Mouse (Mus musculus) MEL (cell line): Measurements from ENCODE around the gene Tmem87b. TPM values are rescaled to one million over a fixed set of nuclear protein-coding genes. Genes with fewer than 3 reads are reported as not detected.

Experiments used
- DNase-seq: peaks from one replicate; pipeline ENCODE4 v3.0.0; 2011; ENCODE audit warnings: low read depth, low spot score
- H3K27ac ChIP-seq: 2 replicates; pipeline ENCODE4 v1.5.1; 2012; ENCODE audit warnings: low read depth, mild to moderate bottlenecking, control low read depth, low read length, moderate library complexity; ENCODE audit not compliant: control insufficient read depth
- H3K27me3 ChIP-seq, 2 experiments: fragments of 150-350 bp in 1 of 2; sonication (generic) in 1 of 2; 2 replicates each; pipeline ENCODE4 v1.6.1; 2012; ENCODE audit warnings: low read length in 2 of 2, mild to moderate bottlenecking in 2 of 2, improper control_type of control experiment in 1 of 2, moderate library complexity in 1 of 2; ENCODE audit not compliant: insufficient read depth in 2 of 2, control insufficient read depth in 1 of 2
- H3K36me3 ChIP-seq, 2 experiments: 2 replicates each; pipeline ENCODE4 v1.6.1; 2012 to 2014; ENCODE audit warnings: low read length in 2 of 2, improper control_type of control experiment in 1 of 2, inconsistent platforms in 1 of 2, mild to moderate bottlenecking in 1 of 2; ENCODE audit not compliant: insufficient read depth in 2 of 2, control insufficient read depth in 1 of 2
- H3K4me1 ChIP-seq, 2 experiments: fragments of 150-350 bp in 1 of 2; sonication (generic) in 1 of 2; 2 replicates each; pipeline ENCODE4 v1.6.1; 2012; ENCODE audit warnings: low read length in 2 of 2, improper control_type of control experiment in 1 of 2, mild to moderate bottlenecking in 1 of 2; ENCODE audit not compliant: insufficient read depth in 2 of 2, control insufficient read depth in 1 of 2
- H3K4me3 ChIP-seq, 2 experiments: fragments of 150-350 bp in 1 of 2; sonication (generic) in 1 of 2; 2 replicates each; pipeline ENCODE4 v1.5.1; 2012; ENCODE audit warnings: low read depth in 2 of 2, low read length in 2 of 2, mild to moderate bottlenecking in 2 of 2, moderate library complexity in 2 of 2, control low read depth in 1 of 2, improper control_type of control experiment in 1 of 2; ENCODE audit not compliant: control insufficient read depth in 1 of 2, insufficient read depth in 1 of 2
- H3K79me2 ChIP-seq: 2 replicates; pipeline ENCODE4 v1.6.1; 2012; ENCODE audit warnings: mild to moderate bottlenecking, low read length, moderate library complexity; ENCODE audit not compliant: control insufficient read depth, poor library complexity, insufficient read depth
- H3K9ac ChIP-seq: 2 replicates; pipeline ENCODE4 v1.6.1; 2012; ENCODE audit warnings: low read depth, mild to moderate bottlenecking, control low read depth, low read length, moderate library complexity; ENCODE audit not compliant: control insufficient read depth, poor library complexity, severe bottlenecking
- H3K9me3 ChIP-seq: fragments of 150-350 bp; sonication (generic); replicated peaks from 2 replicates; pipeline ENCODE4 v1.6.1; 2012; ENCODE audit warnings: mild to moderate bottlenecking, low read length, improper control_type of control experiment, moderate library complexity; ENCODE audit not compliant: insufficient read depth
- BHLHE40 ChIP-seq: IDR thresholded peaks from 2 replicates; pipeline ENCODE4 v1.6.1; 2012; ENCODE audit warnings: low read depth, mild to moderate bottlenecking, inconsistent platforms, low read length, improper control_type of control experiment, borderline replicate concordance
- CHD2 ChIP-seq: IDR thresholded peaks from 2 replicates; pipeline ENCODE4 v1.6.1; 2011; ENCODE audit warnings: low read length, improper control_type of control experiment
- CTCF ChIP-seq, 3 experiments: IDR thresholded peaks in 2 of 3; conservative IDR thresholded peaks in 1 of 3; 2 replicates each; pipeline ENCODE4 v1.5.1; 2011 to 2012; ENCODE audit warnings: low read length in 3 of 3, low read depth in 2 of 3, mild to moderate bottlenecking in 2 of 3, improper control_type of control experiment in 1 of 3, inconsistent platforms in 1 of 3, mixed read lengths in 1 of 3, moderate library complexity in 1 of 3; ENCODE audit not compliant: control insufficient read depth in 1 of 3, insufficient read depth in 1 of 3, poor library complexity in 1 of 3, severe bottlenecking in 1 of 3
- E2F4 ChIP-seq: IDR thresholded peaks from 2 replicates; pipeline ENCODE4 v1.6.1; 2011; ENCODE audit warnings: low read depth, low read length, improper control_type of control experiment, borderline replicate concordance
- ELF1 ChIP-seq: IDR thresholded peaks from 2 replicates; pipeline ENCODE4 v1.6.1; 2014; ENCODE audit warnings: low read depth, mild to moderate bottlenecking, inconsistent platforms, low read length, improper control_type of control experiment, moderate library complexity
- EP300 ChIP-seq, 2 experiments: IDR thresholded peaks; 2 replicates each; pipeline ENCODE4 v1.6.1; 2011; ENCODE audit warnings: improper control_type of control experiment in 2 of 2, low read length in 2 of 2, low read depth in 1 of 2, mild to moderate bottlenecking in 1 of 2
- ETS1 ChIP-seq: IDR thresholded peaks from 2 replicates; pipeline ENCODE4 v1.6.1; 2012; ENCODE audit warnings: low read depth, mild to moderate bottlenecking, inconsistent platforms, low read length, improper control_type of control experiment, moderate library complexity
- GABPA ChIP-seq: IDR thresholded peaks from 2 replicates; pipeline ENCODE4 v1.6.1; 2012; ENCODE audit warnings: low read depth, mild to moderate bottlenecking, inconsistent platforms, low read length, improper control_type of control experiment, moderate library complexity
- GATA1 ChIP-seq: IDR thresholded peaks from 2 replicates; pipeline ENCODE4 v1.6.1; 2011; ENCODE audit warnings: low read depth, low read length, improper control_type of control experiment
- JUND ChIP-seq: IDR thresholded peaks from 2 replicates; pipeline ENCODE4 v1.6.1; 2011; ENCODE audit warnings: low read depth, mild to moderate bottlenecking, improper control_type of control experiment, low read length
- KAT2A ChIP-seq: conservative IDR thresholded peaks from 2 replicates; pipeline ENCODE4 v1.6.1; 2012; ENCODE audit warnings: low read depth, low read length, improper control_type of control experiment, inconsistent platforms
- MAFK ChIP-seq: IDR thresholded peaks from 2 replicates; pipeline ENCODE4 v1.6.1; 2011; ENCODE audit warnings: low read depth, mild to moderate bottlenecking, low read length, improper control_type of control experiment, borderline replicate concordance
- MAX ChIP-seq: IDR thresholded peaks from 2 replicates; pipeline ENCODE4 v1.6.1; 2011; ENCODE audit warnings: low read length, improper control_type of control experiment
- MAZ ChIP-seq: IDR thresholded peaks from 2 replicates; pipeline ENCODE4 v1.6.1; 2012; ENCODE audit warnings: low read depth, mild to moderate bottlenecking, inconsistent platforms, low read length, improper control_type of control experiment
- MEF2A ChIP-seq: IDR thresholded peaks from 2 replicates; pipeline ENCODE4 v1.6.1; 2014; ENCODE audit warnings: low read depth, mild to moderate bottlenecking, inconsistent platforms, low read length, improper control_type of control experiment; ENCODE audit not compliant: poor library complexity, insufficient replicate concordance, severe bottlenecking; ENCODE audit errors: extremely low read depth
- MXI1 ChIP-seq: IDR thresholded peaks from 2 replicates; pipeline ENCODE4 v1.6.1; 2011; ENCODE audit warnings: mild to moderate bottlenecking, low read depth, low read length, improper control_type of control experiment
- MYB ChIP-seq: IDR thresholded peaks from 2 replicates; pipeline ENCODE4 v1.6.1; 2011; ENCODE audit warnings: mild to moderate bottlenecking, low read depth, low read length, improper control_type of control experiment
- MYC ChIP-seq: IDR thresholded peaks from 2 replicates; pipeline ENCODE4 v1.6.1; 2011; ENCODE audit warnings: low read depth, mild to moderate bottlenecking, low read length, improper control_type of control experiment, moderate library complexity
- NELFE ChIP-seq: IDR thresholded peaks from 2 replicates; pipeline ENCODE4 v1.6.1; 2011; ENCODE audit warnings: low read depth, low read length, improper control_type of control experiment
- NRF1 ChIP-seq: IDR thresholded peaks from 2 replicates; pipeline ENCODE4 v1.6.1; 2014; ENCODE audit warnings: low read depth, mild to moderate bottlenecking, inconsistent platforms, low read length, improper control_type of control experiment, moderate library complexity; ENCODE audit not compliant: poor library complexity, insufficient read depth, severe bottlenecking
- POLR2A ChIP-seq, 2 experiments: IDR thresholded peaks; 2 replicates each; pipeline ENCODE4 v1.6.1; 2011 to 2012; ENCODE audit warnings: low read length in 2 of 2, mild to moderate bottlenecking in 2 of 2, control low read depth in 1 of 2, improper control_type of control experiment in 1 of 2, low read depth in 1 of 2, moderate library complexity in 1 of 2; ENCODE audit not compliant: control insufficient read depth in 1 of 2, insufficient read depth in 1 of 2, poor library complexity in 1 of 2
- POLR2AphosphoS2 ChIP-seq: IDR thresholded peaks from 2 replicates; pipeline ENCODE4 v1.6.1; 2011; ENCODE audit warnings: low read length, improper control_type of control experiment
- RAD21 ChIP-seq: IDR thresholded peaks from 2 replicates; pipeline ENCODE4 v1.6.1; 2011; ENCODE audit warnings: mild to moderate bottlenecking, low read depth, low read length, improper control_type of control experiment
- RCOR1 ChIP-seq: IDR thresholded peaks from 2 replicates; pipeline ENCODE4 v1.6.1; 2012; ENCODE audit warnings: low read depth, mild to moderate bottlenecking, inconsistent platforms, low read length, improper control_type of control experiment
- SIN3A ChIP-seq: IDR thresholded peaks from 2 replicates; pipeline ENCODE4 v1.6.1; 2012; ENCODE audit warnings: low read length, improper control_type of control experiment, inconsistent platforms
- SMC3 ChIP-seq: IDR thresholded peaks from 2 replicates; pipeline ENCODE4 v1.6.1; 2011; ENCODE audit warnings: low read depth, low read length, improper control_type of control experiment
- TAL1 ChIP-seq: IDR thresholded peaks from 2 replicates; pipeline ENCODE4 v1.6.1; 2012; ENCODE audit warnings: mild to moderate bottlenecking, inconsistent platforms, low read length, moderate library complexity, mixed read lengths
- TBP ChIP-seq: IDR thresholded peaks from 2 replicates; pipeline ENCODE4 v1.8.0; 2011; ENCODE audit warnings: low read depth, low read length, improper control_type of control experiment
- TCF12 ChIP-seq: IDR thresholded peaks from 2 replicates; pipeline ENCODE4 v1.6.1; 2014; ENCODE audit warnings: low read depth, mild to moderate bottlenecking, inconsistent platforms, low read length, improper control_type of control experiment, moderate library complexity
- UBTF ChIP-seq: IDR thresholded peaks from 2 replicates; pipeline ENCODE4 v1.6.1; 2012; ENCODE audit warnings: low read depth, mild to moderate bottlenecking, inconsistent platforms, low read length, improper control_type of control experiment, moderate library complexity, borderline replicate concordance; ENCODE audit not compliant: insufficient read depth
- ZKSCAN1 ChIP-seq: IDR thresholded peaks from 2 replicates; pipeline ENCODE4 v1.6.1; 2012; ENCODE audit warnings: low read depth, mild to moderate bottlenecking, inconsistent platforms, low read length, improper control_type of control experiment, moderate library complexity
- ZNF384 ChIP-seq: IDR thresholded peaks from 2 replicates; pipeline ENCODE4 v1.6.1; 2012; ENCODE audit warnings: low read depth, mild to moderate bottlenecking, inconsistent platforms, low read length, improper control_type of control experiment
- polyA plus RNA-seq, 2 experiments: library from polyadenylated mRNA; stranded (reverse) in 1 of 2; unstranded in 1 of 2; fragments of >175 nt in 1 of 2; fragments of >200 nt in 1 of 2; gene quantifications; 2 replicates each; pipeline versions ENCODE4 v1.2.1 to v1.2.4; 2012; ENCODE audit warnings: low replicate concordance in 2 of 2, low read depth in 1 of 2; ENCODE audit not compliant: insufficient read length in 2 of 2, insufficient read depth in 1 of 2, missing spikeins in 1 of 2
- total RNA-seq: library from RNA; depleted of rRNA; stranded (reverse); fragments of 300-350 nt; gene quantifications from 2 replicates; pipeline ENCODE4 v1.2.3, GENCODE M21; 2012

Gene Tmem87b
- total and polyA plus RNA-seq, 3 experiments, result 3.9 to 4.8 TPM; not detected in 1

DNA sequence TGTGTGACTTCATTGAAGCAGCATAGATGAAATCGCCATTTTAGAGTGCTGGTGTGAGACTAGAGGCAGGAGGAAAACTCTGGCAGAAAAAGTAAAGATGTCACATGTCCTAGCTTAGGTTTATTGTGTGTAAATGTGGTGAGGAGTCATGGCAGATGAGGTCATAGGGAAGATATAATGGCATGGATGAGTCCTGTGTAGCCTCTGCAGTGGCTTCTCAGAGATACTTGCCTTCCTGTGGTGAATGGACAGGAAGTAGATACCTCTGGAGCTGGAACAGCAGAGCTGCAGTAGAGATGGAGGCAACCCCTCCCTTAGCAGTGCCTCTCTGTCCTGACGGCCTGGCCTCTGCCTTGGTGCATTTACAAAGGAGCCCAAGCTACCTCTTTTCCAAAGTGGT lies 21.6 kb downstream of the Tmem87b start:
- no peaks in the 10 kb centered on the region for H3K27me3 ChIP-seq
- no peak overlapping the region for H3K4me3 ChIP-seq
- H3K9ac ChIP-seq, result no peak overlapping the region
- DNase-seq, result no peak
- H3K79me2 ChIP-seq, result no peaks in the 10 kb centered on the region
- TF ChIP-seq E2F4, result no peak
- no peak for TF ChIP-seq MEF2A
- TF ChIP-seq MAX, result no peak
- no peak for TF ChIP-seq ETS1
- TF ChIP-seq NRF1, result no peak
- TF ChIP-seq GABPA, result no peak
- no peak for TF ChIP-seq BHLHE40
- no peak for TF ChIP-seq KAT2A
- TF ChIP-seq RCOR1, result no peak
- H3K36me3 ChIP-seq, result peaks cover 0 to 12% of the 10 kb centered on the region in 2 experiments; a peak in 2 of 4 replicates
- H3K27ac ChIP-seq, result no peak overlapping the region
- H3K4me1 ChIP-seq, result peaks cover 5 to 9% of the 10 kb centered on the region in 2 experiments; a peak in 2 of 4 replicates
- no peaks in the 10 kb centered on the region for H3K9me3 ChIP-seq

DNA sequence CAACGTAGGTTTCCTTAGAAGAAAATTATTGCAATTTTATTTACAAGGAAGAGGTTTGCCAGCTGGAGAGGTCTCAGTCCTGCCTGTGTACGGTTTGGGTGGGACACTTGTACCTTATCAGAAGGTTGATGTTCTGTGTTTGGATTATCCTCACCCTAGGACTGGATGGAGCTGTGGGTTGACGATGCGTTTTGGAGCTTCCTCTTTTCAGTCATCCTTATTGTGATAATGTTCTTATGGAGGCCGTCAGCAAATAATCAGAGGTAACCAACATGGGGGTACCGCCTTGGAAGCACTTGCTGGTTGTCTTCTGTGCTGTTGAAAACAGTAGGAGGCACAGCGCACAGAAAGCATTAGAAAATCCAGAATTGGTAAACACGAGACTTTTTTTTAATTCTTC lies 24.5 kb downstream of the Tmem87b start:
- Histone ChIP-seq H3K27ac (peak overlapping the region; percentile 17; the same call in 1 of the 2 replicates), H3K36me3 (peaks cover 0 to 12% of the 10 kb centered on the region in 2 experiments; a peak in 2 of 4 replicates), H3K4me3 (no peak overlapping the region), H3K27me3 (no peaks in the 10 kb centered on the region), H3K9me3 (no peaks in the 10 kb centered on the region), H3K79me2 (no peaks in the 10 kb centered on the region), H3K4me1 (peaks cover 5 to 9% of the 10 kb centered on the region in 2 experiments; a peak in 2 of 4 replicates), H3K9ac (no peak overlapping the region)
- peak; percentile 71 for DNase-seq
- peak; percentile 62 for TF ChIP-seq GATA1
- TF ChIP-seq CTCF (IDR thresholded peaks at IDR 0.05 in 2 of 3, conservative IDR thresholded peaks at IDR 0.05 in 1 of 3; ENCODE audit: control insufficient read depth in 1 of 3, insufficient read depth in 1 of 3, low read depth in 2 of 3, low read length in 3 of 3, poor library complexity in 1 of 3, severe bottlenecking in 1 of 3), result no peak
- no peak for TF ChIP-seq NELFE
- no peak for TF ChIP-seq MAX
- 0 out of 2 replicates have a peak, but pooled peaks have one; percentile 14 for TF ChIP-seq TCF12
- TF ChIP-seq TAL1, result no peak
- no peak for TF ChIP-seq MYB
- TF ChIP-seq POLR2A (IDR thresholded peaks at IDR 0.05; ENCODE audit: control insufficient read depth in 1 of 2, insufficient read depth in 1 of 2, low read depth in 1 of 2, low read length in 2 of 2, poor library complexity in 1 of 2), result no peak
- no peak for TF ChIP-seq CHD2
- no peak for TF ChIP-seq ZNF384
- 0 out of 2 replicates have a peak, but pooled peaks have one; percentile 31 for TF ChIP-seq MYC
- TF ChIP-seq JUND, result no peak
- no peak for TF ChIP-seq UBTF
- no peak for TF ChIP-seq MAFK
- peak; percentile 42; the same call in 1 of the 2 replicates for TF ChIP-seq SIN3A
- no peak for TF ChIP-seq POLR2AphosphoS2
- no peak for TF ChIP-seq RAD21
- TF ChIP-seq MXI1, result no peak
- no peak for TF ChIP-seq MEF2A
- TF ChIP-seq ZKSCAN1, result no peak
- TF ChIP-seq KAT2A, result no peak
- no peak for TF ChIP-seq TBP
- TF ChIP-seq RCOR1, result peak; percentile 59; the same call in 1 of the 2 replicates
- no peak for TF ChIP-seq SMC3
- TF ChIP-seq ELF1, result no peak
- peak; percentile 69 to 70; a peak in 3 of 4 replicates for TF ChIP-seq EP300 (IDR thresholded peaks at IDR 0.05; ENCODE audit: low read depth in 1 of 2, low read length in 2 of 2)
- TF ChIP-seq MAZ, result no peak
